Mouse (Mus musculus) thymus, adult 18-20 months (tissue): Measurements from ENCODE around the gene Gipr.

Experiments used
- DNase-seq, 2 experiments: peaks; one replicate each; pipeline ENCODE4 v3.0.0; 2022; ENCODE audit warnings: mixed read lengths in 2 of 2

The Gipr gene

DNA sequence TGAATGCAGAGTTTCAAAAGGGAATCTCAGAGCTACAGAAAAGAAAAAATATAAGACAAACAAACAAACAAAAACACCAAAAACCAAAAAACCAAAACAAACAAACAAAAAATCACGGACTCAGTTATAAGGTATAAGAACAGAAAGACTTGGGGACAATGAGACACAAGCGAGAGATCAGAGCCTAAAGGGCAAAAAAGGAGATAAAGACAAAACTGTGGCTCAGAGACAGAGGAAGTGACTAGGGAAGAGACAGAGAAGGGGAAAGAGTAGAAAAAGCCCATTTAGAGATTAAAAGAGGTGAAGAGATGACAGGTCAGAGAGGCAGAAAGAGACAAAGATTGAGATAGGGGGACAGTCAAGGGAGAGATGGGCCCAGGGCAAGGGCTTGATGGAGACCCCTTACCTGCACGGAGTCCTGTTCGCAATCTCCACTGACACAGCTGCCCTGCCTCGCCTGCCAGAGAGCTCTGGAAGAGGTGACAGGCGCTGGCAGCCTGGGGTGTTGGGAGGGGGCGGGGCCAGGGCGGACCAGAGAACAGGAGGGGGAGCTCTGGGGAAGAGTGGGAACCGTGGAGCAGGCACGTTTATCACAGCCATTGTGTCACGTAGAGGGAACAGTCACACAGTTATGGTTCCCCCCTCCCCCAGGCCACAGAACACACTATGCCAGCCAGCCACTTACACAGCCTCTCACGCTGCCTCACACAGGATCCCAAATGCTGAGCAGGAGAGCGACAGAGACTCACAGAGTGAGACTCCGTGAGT lies at the start of gene Gipr:
Gipr (minus strand) TSS at position 472 of the 768 bp plus-strand sequence.
- DNase-seq, result no peak

DNA sequence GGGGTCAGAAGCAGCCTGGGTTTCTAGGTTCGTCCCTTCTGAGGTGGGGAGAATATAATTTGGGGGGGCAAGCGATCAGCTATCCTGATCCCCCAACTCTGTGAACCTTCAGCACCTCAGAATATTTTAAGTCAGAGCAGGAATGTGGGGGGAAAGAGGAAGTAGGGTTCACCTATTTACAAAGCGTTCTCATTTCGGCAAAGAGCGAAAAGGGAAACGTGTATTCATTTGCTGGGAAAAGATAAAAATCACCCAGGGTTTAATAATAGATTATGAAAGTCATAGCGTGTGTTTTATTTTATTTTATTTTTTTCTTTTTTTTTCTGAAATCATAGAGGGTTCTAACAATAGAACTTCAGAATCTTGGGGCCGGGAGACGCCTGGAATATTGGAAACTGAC lies 49.0 kb upstream of the Gipr start:
- DNase-seq, result no peak

DNA sequence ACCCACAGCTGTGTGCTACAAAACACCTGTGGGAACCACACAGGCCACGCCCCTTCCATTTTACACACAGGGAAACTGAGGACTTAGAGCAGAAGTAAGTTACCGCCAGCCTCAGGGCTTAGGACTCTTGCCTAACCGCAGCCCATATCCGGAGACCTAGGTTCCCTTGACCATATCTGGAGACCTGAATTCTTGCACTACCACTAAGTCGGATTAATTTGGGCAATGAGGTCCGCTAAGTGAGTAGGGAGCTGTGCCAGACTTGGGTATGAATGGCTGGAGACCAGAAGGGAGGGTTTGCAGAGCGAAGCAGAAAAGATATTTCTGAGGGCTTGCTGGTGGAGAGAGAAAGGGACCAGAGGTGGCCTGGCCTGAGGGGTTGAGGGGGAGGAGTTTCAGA lies 48.4 kb upstream of the Gipr start:
- no peak for DNase-seq

DNA sequence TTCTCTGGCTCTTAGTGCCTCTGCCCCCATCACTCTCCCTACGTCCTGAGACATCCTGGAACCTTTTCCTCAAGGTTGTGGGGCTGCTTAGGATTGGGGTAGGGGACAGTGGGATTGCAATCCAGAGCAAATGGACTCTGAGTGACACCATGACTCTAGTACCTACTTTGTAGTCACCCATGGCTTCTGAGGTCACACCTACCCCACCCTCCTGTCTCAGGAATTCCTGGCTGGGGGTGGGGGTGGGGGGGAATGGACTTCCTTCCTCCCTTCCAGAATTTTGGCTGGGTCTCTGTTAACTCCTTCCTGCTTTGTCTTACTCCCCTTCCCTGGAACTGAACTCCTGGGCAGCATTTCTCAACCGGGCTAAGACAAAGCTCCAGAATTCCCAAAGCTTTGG lies 47.5 kb upstream of the Gipr start:
- no peak for DNase-seq

DNA sequence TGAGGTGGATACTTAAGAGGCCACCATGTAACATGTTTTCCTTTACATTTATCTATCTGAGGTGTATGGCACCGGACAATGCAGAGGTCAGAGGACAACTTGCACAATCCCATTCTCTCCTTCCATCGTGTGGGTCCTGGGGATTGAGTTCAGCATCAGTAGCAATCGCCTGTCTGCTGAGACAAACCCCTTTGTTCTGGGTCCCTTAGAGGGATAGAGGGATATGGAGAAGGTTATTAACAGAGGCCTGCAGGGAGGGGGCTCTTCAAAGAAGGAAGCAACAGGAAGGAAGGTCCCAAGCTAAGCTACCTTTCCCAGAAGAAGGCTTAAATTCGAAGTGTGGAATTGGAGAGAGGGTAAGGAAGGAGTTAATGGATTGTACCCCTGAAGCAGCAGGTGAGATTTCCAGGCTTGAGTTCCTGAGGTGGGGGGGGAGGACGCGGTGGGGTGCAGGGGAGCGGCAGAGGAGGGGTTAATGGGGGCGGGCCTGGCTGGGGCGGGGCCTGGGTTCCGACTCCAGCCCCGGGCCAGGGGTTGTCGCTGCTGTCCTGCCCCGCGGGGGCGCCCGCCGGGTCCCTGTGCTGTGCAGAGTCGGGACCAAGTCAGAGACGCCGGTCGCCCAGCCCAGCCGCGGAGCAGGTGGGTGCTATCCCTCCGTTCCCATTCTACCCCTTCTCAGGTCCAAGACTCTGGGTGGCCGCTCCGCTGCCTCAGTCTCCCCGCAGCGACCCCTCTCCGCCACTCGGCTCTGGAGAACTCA lies 46.2 kb upstream of the Gipr start, which contains the start of gene Gpr4:
Gpr4 (plus strand) TSS at position 543 of the 760 bp plus-strand sequence.
- DNase-seq, result no peak

DNA sequence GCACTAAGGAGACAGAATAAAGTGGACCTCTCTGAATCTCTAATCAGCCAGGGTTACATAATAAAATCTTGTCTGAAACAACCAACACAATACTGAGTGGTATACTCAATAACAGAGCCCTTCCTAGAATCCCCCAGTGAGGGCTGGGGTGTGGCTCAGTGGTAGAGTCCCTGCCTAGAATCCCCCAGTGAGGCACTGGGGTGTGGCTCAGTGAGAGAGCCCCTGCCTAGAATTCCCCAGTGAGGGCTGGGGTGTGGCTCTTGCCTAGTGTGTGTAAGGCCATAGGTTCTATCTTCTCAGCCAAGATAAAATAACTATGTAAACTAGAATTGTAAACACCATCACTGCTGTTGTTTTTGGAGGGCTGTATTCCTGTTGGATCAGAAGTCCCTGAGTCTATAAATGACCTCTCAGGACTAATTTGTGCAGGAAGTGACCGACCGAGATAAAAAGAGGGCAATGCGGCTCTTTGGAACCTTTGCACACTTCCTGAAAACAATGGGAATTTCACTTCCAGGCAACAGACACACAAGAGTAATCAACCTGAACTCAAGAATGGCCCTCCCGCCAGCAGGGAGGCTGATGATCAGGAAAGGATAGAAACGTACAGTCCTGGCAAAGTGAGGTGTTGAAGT lies 45.2 kb upstream of the Gipr start:
- no peak for DNase-seq

DNA sequence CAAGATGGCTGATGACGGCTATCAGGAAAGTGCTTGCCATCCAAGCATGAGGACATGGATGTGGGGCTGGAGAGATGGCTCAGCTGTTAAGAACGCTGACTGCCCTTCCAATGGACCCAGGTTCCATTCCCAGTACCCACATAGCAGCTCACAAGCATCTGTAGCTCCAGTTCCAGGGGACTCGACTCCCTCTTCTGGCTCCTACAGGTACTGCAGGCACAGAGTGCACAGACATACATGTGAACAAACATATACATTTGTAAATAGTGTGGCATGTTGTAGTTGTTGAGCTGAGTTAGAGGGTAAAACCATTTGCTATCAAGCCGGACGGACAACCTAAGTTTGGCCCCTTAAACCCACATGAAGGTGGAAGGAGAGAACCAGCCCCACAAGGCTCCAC lies 44.1 kb upstream of the Gipr start:
- no peak for DNase-seq

DNA sequence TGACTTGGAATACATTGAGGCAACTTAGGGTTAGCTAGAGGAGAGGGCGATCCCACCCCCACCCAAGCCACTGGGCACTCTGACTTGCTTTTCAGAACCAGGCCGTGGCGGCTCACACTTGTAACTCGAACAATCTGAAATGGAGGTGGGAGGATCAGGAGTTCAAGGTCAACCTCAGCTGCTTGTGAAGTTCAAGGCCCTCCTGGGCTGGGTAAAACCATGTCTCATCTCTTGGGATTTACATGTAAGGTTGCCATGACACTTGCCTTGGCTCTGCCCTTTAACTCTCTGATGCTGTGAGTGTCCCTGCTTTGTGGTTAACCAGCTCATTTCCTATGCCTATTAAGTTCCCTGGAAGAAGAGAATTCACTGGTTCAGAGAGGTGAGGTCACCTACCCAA lies 43.6 kb upstream of the Gipr start:
- DNase-seq, result no peak

DNA sequence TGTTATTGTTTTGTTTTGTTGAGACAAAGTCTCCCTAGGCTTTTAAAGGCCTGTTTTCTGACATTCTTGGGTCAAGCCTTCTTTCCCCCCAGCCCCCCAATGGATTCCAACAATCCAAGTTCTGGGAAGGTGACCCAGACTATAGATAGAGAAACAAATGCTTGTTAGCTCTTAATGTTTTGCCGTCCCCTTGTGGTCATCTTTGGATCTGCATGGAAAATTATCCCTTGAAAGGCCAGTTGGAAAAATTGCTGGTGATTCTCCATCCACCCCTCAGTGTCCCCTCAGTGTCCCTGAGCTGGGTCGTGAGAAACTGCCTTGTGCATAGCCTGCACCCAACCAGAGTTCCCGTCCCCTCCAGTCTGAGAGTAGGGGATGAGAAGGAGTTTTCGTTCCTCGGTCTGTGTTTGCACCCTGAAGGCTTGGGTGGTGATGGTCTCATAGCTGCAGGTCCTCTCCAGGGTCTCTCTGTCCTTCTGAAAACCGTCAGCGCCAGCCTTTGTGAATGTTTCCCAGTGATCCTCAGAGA lies 43.1 kb upstream of the Gipr start:
- DNase-seq, result no peak

DNA sequence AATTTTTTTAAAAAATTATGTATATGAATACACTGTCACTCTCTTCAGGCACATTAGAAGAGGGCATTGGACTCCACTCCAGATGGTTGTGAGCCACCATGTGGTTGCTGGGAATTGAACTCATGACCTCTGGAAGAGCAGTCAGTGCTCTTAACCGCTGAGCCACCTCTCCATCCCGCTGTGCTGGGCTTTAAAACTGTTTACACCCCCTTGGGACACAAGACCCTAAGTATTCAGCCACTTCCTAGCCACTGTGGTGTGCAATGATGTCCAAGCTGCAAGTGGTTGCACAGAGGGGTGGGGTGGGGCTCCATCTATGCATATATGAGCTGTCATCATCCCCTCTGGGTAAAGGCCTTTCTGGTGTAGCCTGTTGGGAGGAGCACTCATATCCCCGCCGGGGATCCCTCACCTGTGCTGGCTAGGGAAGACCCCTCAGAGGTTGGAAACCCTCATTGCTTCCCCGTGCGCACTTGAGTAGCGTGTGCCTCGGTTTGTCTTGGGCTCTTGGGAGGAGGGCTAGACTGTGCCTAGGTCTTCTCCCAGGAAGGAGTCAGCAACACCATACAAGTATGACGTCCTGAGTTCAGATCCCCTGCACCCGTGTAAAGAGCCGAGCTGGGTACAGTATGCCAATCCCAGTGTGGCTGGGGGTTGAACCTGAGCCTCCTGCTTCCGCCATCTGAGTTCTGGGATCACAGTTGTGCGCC lies 42.4 kb upstream of the Gipr start:
- DNase-seq, result no peak

DNA sequence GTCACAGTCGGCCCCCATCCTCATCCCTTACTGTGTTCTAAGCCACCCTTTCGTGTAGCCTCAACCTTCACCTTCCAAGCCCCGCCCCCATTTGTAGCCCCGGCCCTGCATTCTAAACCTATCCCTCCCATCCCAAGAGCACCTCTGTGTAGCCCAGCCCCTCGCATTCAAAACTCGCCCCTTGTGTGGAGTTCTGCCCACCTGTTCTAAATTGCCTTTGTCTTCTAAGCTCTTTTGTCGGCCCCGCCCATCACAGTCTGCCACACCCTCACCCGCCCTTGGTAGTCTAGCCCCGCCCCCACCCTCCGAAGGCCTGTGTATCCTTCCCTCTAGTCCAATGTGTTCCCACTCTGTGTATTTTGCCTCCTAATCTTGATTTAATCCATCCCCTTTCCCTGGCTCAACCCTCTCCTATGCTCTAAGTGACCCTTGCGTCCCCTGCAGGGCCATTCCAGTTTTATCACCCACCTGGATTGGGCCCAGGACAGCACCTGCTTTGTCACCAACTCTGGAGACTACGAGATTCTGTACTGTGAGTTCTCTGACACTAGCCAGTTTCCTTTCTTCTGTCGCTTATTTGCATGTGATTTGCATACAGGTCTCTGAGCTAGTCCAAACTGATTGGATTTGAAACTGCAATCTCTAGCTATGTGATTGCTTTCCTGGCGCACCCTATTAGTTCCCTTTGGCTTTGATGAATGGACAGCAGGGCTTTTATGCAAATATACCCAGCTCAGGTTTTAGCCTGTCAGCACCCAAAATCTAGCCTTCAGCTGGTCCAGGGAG lies 36.3 kb upstream of the Gipr start:
- DNase-seq, result no peak

DNA sequence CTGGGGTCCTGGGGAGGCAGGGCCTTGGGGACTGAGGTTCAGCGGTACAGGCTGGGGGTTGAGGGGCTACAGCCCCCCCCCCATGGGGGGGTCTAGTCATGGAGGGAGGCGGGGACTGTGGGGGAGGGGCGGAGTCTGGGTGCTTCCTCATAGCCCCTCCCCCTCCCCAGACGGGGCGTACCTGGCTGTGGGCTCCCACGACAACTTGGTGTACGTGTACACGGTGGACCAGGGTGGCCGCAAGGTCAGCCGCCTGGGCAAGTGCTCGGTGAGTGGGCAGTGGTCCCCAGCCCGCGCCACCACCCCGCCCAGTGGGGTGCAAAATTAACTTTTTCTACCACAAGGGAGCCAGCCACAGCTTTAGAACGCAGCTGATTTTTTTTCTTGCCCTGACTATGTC lies 35.7 kb upstream of the Gipr start:
- DNase-seq, result no peak

DNA sequence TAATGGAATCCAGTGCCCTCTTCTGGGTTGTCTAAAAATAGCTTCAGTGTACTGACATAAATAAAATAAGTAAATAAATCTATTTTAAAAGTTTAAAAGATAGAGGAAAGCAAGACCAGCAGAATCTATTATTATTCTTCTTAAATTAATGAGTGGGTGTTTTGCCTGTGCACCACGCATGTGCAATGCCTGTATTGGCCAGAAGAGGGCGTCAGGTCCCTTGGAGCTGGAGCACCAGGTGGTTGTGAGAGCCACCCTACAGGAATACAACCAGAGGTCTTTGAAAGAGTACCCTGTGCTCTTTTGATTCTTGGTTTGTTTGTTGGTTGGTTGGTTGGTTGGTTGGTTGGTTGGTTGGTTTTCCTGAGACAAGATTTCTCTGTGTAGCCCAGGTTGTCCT lies 32.1 kb upstream of the Gipr start:
- no peak for DNase-seq

DNA sequence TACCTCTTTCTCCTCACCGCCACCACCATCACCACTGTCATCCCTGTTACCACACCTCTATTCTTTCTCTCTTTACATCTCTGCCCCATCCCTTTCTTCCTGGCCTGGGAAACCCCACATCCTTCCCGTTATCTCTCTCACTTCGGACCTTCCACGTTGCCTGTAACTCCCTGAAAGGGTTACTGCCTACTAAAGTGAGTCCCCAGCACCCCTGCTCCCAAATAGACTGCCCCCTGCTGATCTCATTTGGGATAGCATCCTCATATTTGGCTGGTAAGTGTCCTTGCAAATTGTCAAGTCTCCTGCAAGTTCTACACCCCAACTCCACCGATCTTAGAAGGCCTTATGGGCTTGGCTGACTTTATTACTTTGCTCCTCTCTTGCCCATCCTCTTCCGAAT lies 30.7 kb upstream of the Gipr start:
- no peak for DNase-seq

DNA sequence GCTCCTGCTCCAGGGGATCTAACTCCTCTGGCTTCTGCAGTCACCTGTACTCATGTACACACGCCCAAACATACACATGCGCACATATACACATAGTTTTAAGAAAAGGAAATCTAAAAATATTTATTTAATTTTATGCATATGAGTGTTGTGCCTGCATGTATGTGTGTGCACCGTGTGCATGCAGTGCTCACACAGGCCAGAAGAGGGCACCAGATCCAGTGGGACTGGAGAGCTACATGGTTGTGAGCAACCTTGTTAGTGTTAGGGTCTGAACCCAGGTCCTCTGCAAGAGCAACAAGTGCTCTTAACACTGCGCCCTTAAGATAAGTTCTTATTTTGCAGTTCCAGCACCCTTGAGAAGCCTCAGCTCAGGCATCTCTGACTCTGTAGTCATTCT lies 28.7 kb upstream of the Gipr start:
- no peak for DNase-seq

DNA sequence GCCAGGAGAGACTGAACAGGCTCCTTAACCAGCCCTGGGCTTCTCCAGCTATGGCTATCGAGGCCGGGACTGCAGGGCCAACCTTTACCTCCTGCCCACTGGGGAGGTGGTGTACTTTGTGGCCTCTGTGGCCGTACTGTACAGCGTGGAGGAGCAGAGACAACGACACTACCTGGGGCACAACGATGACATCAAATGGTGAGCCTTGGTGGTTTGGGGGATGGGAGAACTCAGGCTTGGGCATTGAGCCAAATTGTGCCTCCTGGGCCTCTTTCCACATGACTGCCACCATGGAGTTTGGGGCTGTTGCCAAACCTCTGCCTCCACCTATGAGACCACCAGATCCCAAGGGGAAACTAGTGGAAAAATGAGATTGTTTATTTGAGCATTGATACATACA lies 18.8 kb upstream of the Gipr start:
- no peak for DNase-seq

DNA sequence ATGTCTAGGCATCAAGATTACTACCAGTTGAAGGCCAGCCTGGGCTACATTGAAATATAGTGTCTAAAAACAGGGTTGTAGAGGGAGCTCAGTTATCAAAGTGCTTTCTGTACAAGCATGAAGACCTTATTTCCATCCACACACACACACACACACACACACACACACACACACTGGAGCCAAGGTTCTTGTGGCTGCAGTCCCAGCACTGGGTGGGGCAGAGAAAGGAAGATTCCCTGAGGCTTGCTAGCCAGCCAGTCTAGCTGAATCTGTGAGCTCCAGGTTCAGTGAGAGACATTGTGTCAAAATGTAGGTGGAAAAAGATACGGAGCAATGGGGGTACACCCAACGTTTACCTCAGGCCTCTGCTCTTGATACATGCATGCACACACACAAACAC lies 18.3 kb upstream of the Gipr start:
- no peak for DNase-seq

DNA sequence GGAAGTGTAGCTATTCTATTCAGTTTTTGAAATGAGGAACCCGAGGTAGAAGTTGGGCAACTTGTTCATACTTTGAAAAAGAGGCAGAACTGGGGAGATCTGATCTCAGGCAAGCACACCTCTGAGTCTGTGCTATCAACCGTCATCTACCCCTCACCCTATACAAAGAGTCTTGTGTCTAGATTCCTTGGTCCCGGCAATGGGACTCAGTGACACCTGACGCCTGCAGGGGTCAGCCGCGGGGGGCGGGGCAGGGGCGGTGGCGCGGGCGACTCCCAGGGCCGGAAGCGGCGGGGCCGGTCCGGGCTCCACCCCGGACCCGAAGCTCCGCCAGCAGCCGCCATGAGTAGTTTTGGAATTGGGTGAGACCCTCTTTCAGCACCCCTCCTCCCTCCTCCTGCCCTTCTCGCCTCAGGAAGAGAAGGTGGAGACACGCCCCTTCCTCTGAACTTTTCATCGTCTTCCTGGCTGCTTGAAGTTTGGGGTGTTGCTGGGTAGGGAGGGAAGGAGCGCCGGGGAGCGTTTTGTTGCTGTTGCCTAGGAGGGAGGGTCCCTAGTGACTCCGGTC lies 15.0 kb upstream of the Gipr start:
- peak; percentile 29 to 52 for DNase-seq

DNA sequence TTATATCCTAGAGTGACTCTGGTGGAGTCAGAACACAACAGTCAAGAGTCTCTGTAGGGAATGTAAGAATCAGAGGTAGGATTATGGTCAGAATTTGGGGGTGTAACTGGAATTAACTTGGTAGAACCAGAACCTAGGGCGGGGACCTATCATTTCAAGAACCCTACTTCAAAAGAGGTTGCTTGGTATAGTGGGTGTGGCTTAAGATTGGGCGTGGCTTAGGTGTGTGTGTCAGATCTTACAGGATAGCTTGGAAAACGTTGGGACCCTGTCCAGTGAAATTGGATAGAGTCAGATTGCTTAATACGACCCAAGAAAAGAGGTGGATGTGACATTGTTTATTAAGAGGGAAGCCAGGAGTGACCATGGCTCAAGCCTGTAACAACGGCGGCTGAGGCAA lies 14.0 kb upstream of the Gipr start:
- DNase-seq, result no peak

DNA sequence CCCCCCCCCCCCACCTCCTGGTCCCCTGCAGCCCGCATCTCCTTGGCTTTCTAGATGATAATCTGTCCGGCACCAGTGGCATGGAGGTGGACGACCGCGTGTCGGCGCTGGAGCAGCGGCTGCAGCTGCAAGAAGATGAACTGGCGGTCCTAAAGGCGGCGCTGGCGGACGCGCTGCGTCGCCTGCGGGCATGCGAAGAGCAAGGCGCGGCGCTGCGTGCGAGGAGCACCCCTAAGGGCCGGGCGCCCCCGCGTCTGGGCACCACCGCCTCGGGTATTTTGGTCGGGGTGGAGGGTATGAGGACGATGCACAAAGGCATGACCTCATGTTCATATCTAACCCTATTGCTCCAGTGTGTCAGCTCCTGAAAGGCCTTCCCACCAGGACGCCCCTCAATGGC lies 13.2 kb upstream of the Gipr start:
- DNase-seq, result no peak

DNA sequence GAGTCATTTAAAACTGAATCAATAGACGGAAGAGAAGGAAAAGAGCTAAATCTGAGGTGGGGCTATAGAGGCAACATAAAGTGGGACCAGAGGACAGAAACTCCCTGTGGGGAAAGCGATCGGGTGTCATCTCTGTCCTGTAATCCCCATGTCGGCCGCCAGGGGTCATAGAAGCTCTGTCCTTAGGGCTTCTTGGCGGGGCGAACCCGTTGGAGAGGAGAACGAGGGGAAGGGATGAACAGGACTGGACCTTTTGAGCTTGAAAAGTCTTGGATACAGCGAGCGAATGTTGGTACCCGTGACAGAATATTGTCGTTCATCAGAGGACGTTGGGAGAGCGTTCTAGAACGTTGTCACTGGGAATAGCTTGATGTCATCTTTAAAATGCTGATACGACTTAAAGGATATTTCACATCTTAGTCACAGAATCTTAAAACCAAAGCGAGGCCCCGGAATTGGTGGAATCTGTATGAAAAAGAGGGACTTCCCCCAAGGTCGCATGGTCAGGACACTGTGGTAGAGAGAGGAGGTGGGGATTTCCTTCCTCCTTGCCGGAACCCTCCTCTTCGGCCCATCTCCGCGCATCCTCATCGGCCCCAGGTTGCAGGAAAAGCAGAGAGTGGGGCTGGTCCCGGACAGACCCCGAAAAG lies 12.6 kb upstream of the Gipr start:
- DNase-seq, result peak; percentile 42 to 47
